Mouse (Mus musculus) liver, postnatal 0 days (tissue): ENCODE results near the gene Fkbp6.

Experiments used
- CTCF ChIP-seq: sonication (generic); IDR thresholded peaks from 2 replicates; pipeline ENCODE4 v1.5.1; 2016; ENCODE audit warnings: antibody characterized with exemption, low read depth
- EP300 ChIP-seq: IDR thresholded peaks from 2 replicates; pipeline ENCODE4 v1.6.1; 2016; ENCODE audit warnings: antibody characterized with exemption, low read depth, mild to moderate bottlenecking

GRCm38 (mm10) chr5:135242608-135243007 lies 107.2 kb downstream of the Fkbp6 start:
- TF ChIP-seq CTCF (no peak), EP300 (no peak)
